Mouse (Mus musculus) limb, embryonic 10.5 days (tissue): Measurements from ENCODE around the gene Adgrf1. TPM values are rescaled to one million over a fixed set of nuclear protein-coding genes. Genes with fewer than 3 reads are reported as not detected.

Experiments
- polyA plus RNA-seq: library from polyadenylated mRNA; unstranded; fragments of >200 nt; fragmentation: Nextera tagmentation; extraction: Ambion mirVana; gene quantifications from 2 replicates; pipeline ENCODE4 v1.2.1, GENCODE M21; 2016

Adgrf1 gene
- polyA plus RNA-seq, 1 experiment from 2014 or later, result not detected

Other genes starting within 250 kb of the Adgrf1 start
- gene Adgrf5, start 90.1 kb downstream of the Adgrf1 start, polyA plus RNA-seq, result 7.2 and 10.5 TPM in 2 replicates
- not detected in 2 replicates for gene Mep1a, start 232.5 kb downstream of the Adgrf1 start, polyA plus RNA-seq